Mouse (Mus musculus) liver, adult 2 months (tissue): ENCODE measurements at regions not wholly inside any gene's neighbourhood (a gene's known extent, or its start where the extent isn't known, plus 50 kb on each side); places are given as distances from the start of the nearest gene placed in this dataset.

Experiments used
- DNase-seq: peaks from one replicate; pipeline ENCODE4 v3.0.0-alpha.2; 2011; ENCODE audit warnings: low read depth, low spot score; ENCODE audit errors: extremely low read depth
- H3K27ac ChIP-seq: fragments of 200-500 bp; replicated peaks from 2 replicates; pipeline ENCODE4 v1.5.1; 2012; ENCODE audit warnings: low read depth, mild to moderate bottlenecking, control low read depth, inconsistent platforms, low read length; ENCODE audit not compliant: insufficient read depth
- H3K27me3 ChIP-seq: fragments of 200-500 bp; 2 replicates; pipeline ENCODE4 v1.6.1; 2012; ENCODE audit warnings: mild to moderate bottlenecking, moderate library complexity, low read length, inconsistent platforms; ENCODE audit not compliant: control insufficient read depth, insufficient read depth
- H3K36me3 ChIP-seq: fragments of 200-500 bp; 2 replicates; pipeline ENCODE4 v1.6.1; 2012; ENCODE audit warnings: low read length, inconsistent platforms; ENCODE audit not compliant: control insufficient read depth, insufficient read depth
- H3K4me1 ChIP-seq: fragments of 200-500 bp; 2 replicates; pipeline ENCODE4 v1.6.1; 2011; ENCODE audit warnings: low read length; ENCODE audit not compliant: control insufficient read depth, insufficient read depth
- H3K4me3 ChIP-seq: fragments of 200-500 bp; 2 replicates; pipeline ENCODE4 v1.5.1; 2011; ENCODE audit warnings: low read depth, mild to moderate bottlenecking, control low read depth, low read length, moderate library complexity; ENCODE audit not compliant: insufficient read depth
- H3K79me2 ChIP-seq: fragments of 200-500 bp; 2 replicates; pipeline ENCODE4 v1.6.1; 2012; ENCODE audit warnings: inconsistent platforms, mild to moderate bottlenecking, low read length, moderate library complexity; ENCODE audit not compliant: control insufficient read depth, insufficient read depth
- H3K9ac ChIP-seq: fragments of 200-500 bp; 2 replicates; pipeline ENCODE4 v1.6.1; 2012; ENCODE audit warnings: low read depth, mild to moderate bottlenecking, control low read depth, inconsistent platforms, low read length
- CTCF ChIP-seq: fragments of 200-500 bp; IDR thresholded peaks from 2 replicates; pipeline ENCODE4 v1.5.1; 2011; ENCODE audit warnings: low read depth, low read length, control low read depth
- POLR2A ChIP-seq: fragments of 200-500 bp; IDR thresholded peaks from 2 replicates; pipeline ENCODE4 v1.6.1; 2011; ENCODE audit warnings: low read length, control low read depth; ENCODE audit not compliant: insufficient read depth; ENCODE audit errors: extremely low read depth
- WGBS: fragments of 180-500 bp; shearing (Covaris S2); methylation state at CpG from one replicate; pipeline ENCODE4 v1.1.7; 2018; 5-methylcytosine and 5-hydroxymethylcytosine counted together

- Histone ChIP-seq H3K4me3 (no peak overlapping the region), H3K27me3 (no peaks in the 10 kb centered on the region), H3K4me1 (peaks cover 11% of the 10 kb centered on the region), H3K79me2 (no peaks in the 10 kb centered on the region), H3K9ac (no peak overlapping the region), H3K27ac (no peak overlapping the region), H3K36me3 (no peaks in the 10 kb centered on the region)
- WGBS = 72% methylated on average over 8 of the region's 8 CpGs
- no peak for DNase-seq
- TF ChIP-seq CTCF (no peak), POLR2A (no peak)
Measured at GRCm38 (mm10) chr8:125351486-125352032, 218.0 kb downstream of the Sipa1l2 start.

- Histone ChIP-seq H3K27ac (no peak overlapping the region), H3K4me1 (peaks cover 13% of the 10 kb centered on the region), H3K79me2 (no peaks in the 10 kb centered on the region), H3K4me3 (no peak overlapping the region), H3K36me3 (no peaks in the 10 kb centered on the region), H3K9ac (no peak overlapping the region), H3K27me3 (no peaks in the 10 kb centered on the region)
- TF ChIP-seq CTCF (no peak), POLR2A (no peak)
- DNase-seq = peak; percentile 78
- WGBS = 14% methylated on average over 7 of the region's 7 CpGs
Measured at GRCm38 (mm10) chr8:125349290-125350025, 220.2 kb downstream of the Sipa1l2 start.

GRCm38 (mm10) chr8:125346182-125346581, 223.4 kb downstream of the Sipa1l2 start:
- no peaks in the 10 kb centered on the region for H3K27me3 ChIP-seq
- no peaks in the 10 kb centered on the region for H3K79me2 ChIP-seq
- peaks cover 13% of the 10 kb centered on the region for H3K4me1 ChIP-seq
- no peaks in the 10 kb centered on the region for H3K36me3 ChIP-seq
- no peak overlapping the region for H3K4me3 ChIP-seq
- H3K27ac ChIP-seq = no peak overlapping the region
- WGBS = 60% methylated on average over 8 of the region's 8 CpGs
- TF ChIP-seq POLR2A (no peak), CTCF (no peak)
- DNase-seq = peak; percentile 24
- H3K9ac ChIP-seq = no peak overlapping the region

- WGBS = 28% methylated on average over 10 of the region's 10 CpGs
- peak; percentile 90 for DNase-seq
- TF ChIP-seq CTCF (no peak), POLR2A (no peak)
- Histone ChIP-seq H3K27me3 (no peaks in the 10 kb centered on the region), H3K27ac (no peak overlapping the region; the same call in 1 of the 2 replicates), H3K4me3 (no peak overlapping the region), H3K79me2 (no peaks in the 10 kb centered on the region), H3K36me3 (no peaks in the 10 kb centered on the region), H3K9ac (no peak overlapping the region), H3K4me1 (peaks cover 13% of the 10 kb centered on the region)
Measured at GRCm38 (mm10) chr8:125345571-125345970, 224.0 kb downstream of the Sipa1l2 start.

GRCm38 (mm10) chr8:125343867-125344266, 225.7 kb downstream of the Sipa1l2 start:
- no peak for DNase-seq
- Histone ChIP-seq H3K4me1 (peaks cover 6% of the 10 kb centered on the region; the same call in 1 of the 2 replicates), H3K4me3 (no peak overlapping the region), H3K79me2 (no peaks in the 10 kb centered on the region), H3K36me3 (no peaks in the 10 kb centered on the region), H3K9ac (no peak overlapping the region), H3K27me3 (no peaks in the 10 kb centered on the region), H3K27ac (no peak overlapping the region)
- TF ChIP-seq POLR2A = no peak
- TF ChIP-seq CTCF = no peak
- 70% methylated on average over 9 of the region's 9 CpGs for WGBS

GRCm38 (mm10) chr8:125342521-125342920, 227.1 kb downstream of the Sipa1l2 start:
- Histone ChIP-seq H3K27me3 (no peaks in the 10 kb centered on the region), H3K27ac (no peak overlapping the region), H3K4me3 (no peak overlapping the region), H3K79me2 (no peaks in the 10 kb centered on the region), H3K9ac (no peak overlapping the region), H3K36me3 (no peaks in the 10 kb centered on the region), H3K4me1 (peaks cover 6% of the 10 kb centered on the region; the same call in 1 of the 2 replicates)
- 80% methylated on average over 9 of the region's 9 CpGs for WGBS
- no peak for TF ChIP-seq CTCF
- no peak for TF ChIP-seq POLR2A
- DNase-seq = no peak
